Mouse (Mus musculus): ENCODE data around the gene Fance. TPM values are rescaled to one million over a fixed set of nuclear protein-coding genes. Genes with fewer than 3 reads are reported as not detected.
"Not testable (repeated sequence)": the region's sequence is repeated elsewhere in the genome, so short reads cannot be mapped to it uniquely, and the experiment has no call there.

The Fance gene
- polyA plus RNA-seq, 1 experiment from 2014 or later, result 28.0 TPM

- Histone ChIP-seq H3K36me3 (ENCODE audit: control insufficient read depth, insufficient read depth, low read length) (no peaks in the 10 kb centered on the region), H3K27ac (ENCODE audit: low read depth, low read length) (peak within 1 kb of the TSS; percentile 57), H3K9me3 (ENCODE audit: control insufficient read depth, low read length) (no peaks in the 10 kb centered on the region), H3K4me1 (replicated peaks; ENCODE audit: control insufficient read depth, insufficient read depth, low read length) (peaks cover 10% of the 10 kb centered on the region), H3K4me2 (ENCODE audit: low read depth, low read length, severe bottlenecking) (peak within 1 kb of the TSS; percentile 90), H3K9ac (ENCODE audit: low read length) (peak within 1 kb of the TSS; percentile 83), H3K4me3 (ENCODE audit: low read depth, low read length) (peak within 1 kb of the TSS; percentile 70), H3K27me3 (ENCODE audit: control insufficient read depth, insufficient read depth, low read length) (peaks cover 12% of the 10 kb centered on the region)
- under 1% methylated on average over 65 of the region's 73 CpGs for WGBS
- ATAC-seq (replicated peaks; ENCODE audit: low FRiP score), result peak; percentile 83
- DNase-seq (ENCODE audit: low spot score), result peak; percentile 95
Measured at GRCm38 (mm10) chr17:28350466-28351352, 37.4 kb downstream of the Fance start, which contains the start of gene Tead3. TSS of gene Tead3 (minus strand) at chr17:28350817.

DNA sequence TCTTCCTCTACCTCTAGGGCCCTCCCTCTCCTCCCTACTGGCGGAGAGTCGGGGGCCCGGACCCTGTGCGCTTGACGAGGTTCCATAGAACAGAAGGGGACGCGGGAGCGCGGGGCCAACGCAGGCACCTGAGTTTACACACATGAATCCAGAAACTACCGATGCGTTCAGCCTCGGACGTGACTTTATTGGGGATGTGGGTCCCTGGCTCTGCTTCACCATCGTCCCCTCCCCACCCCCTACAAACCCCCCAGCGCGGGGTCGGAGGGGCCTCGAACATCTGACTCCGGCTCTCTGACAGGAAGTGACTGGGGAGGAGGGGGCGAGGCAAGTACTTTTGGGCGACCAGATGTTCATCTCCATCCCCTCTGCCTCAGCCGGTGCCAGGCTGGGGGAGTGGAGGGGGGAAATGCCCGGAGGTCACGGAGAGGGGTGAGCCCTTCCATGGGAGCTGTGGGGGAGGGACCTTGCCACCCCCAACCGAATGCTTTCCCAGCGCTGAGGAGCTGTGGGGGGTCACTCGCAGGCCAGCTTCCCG is 38.1 kb downstream of the Fance start:
- Histone ChIP-seq H3K27me3 (ENCODE audit: control insufficient read depth, insufficient read depth, low read length) (peaks cover 12% of the 10 kb centered on the region), H3K4me1 (replicated peaks; ENCODE audit: control insufficient read depth, insufficient read depth, low read length) (peaks cover 4% of the 10 kb centered on the region)

DNA sequence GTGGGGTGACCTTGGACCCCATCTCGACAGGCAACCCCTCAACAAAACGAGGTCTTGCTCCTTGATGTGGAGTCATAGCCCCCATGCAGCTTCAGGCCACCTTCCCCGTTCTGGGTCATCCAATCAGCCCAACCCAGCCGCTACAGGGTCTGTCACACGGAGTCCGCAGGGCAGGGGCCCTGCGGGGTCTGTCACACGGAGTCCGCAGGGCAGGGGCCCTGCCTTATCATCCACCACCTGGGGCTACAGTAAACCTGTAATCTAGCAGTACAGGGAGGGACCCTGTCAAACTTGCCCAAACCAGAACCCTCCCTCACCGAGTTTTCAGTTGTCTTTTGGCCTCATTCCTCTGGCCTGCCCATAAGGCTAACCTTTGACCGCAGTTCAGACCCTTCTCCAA is 38.7 kb downstream of the Fance start:
- 9% methylated on average over 11 of the region's 11 CpGs for WGBS
- Histone ChIP-seq H3K4me3 (ENCODE audit: low read depth, low read length) (no peak overlapping the region; the same call in 1 of the 2 replicates), H3K9ac (ENCODE audit: low read length) (no peak overlapping the region), H3K9me3 (ENCODE audit: control insufficient read depth, low read length) (no peaks in the 10 kb centered on the region), H3K4me1 (replicated peaks; ENCODE audit: control insufficient read depth, insufficient read depth, low read length) (peaks cover 4% of the 10 kb centered on the region), H3K27ac (ENCODE audit: low read depth, low read length) (no peak overlapping the region), H3K36me3 (ENCODE audit: control insufficient read depth, insufficient read depth, low read length) (no peaks in the 10 kb centered on the region), H3K4me2 (ENCODE audit: low read depth, low read length, severe bottlenecking) (peak overlapping the region; percentile 90; the same call in 1 of the 2 replicates), H3K27me3 (ENCODE audit: control insufficient read depth, insufficient read depth, low read length) (peaks cover 12% of the 10 kb centered on the region)
- DNase-seq (ENCODE audit: low spot score) (no peak), ATAC-seq (replicated peaks; ENCODE audit: low FRiP score) (no peak)

More for the DNA sequence above, 38.1 kb downstream of the Fance start:
- Histone ChIP-seq H3K4me2 (ENCODE audit: low read depth, low read length, severe bottlenecking) (peak overlapping the region; percentile 90), H3K36me3 (ENCODE audit: control insufficient read depth, insufficient read depth, low read length) (no peaks in the 10 kb centered on the region), H3K4me3 (ENCODE audit: low read depth, low read length) (peak overlapping the region; percentile 70), H3K9ac (ENCODE audit: low read length) (peak overlapping the region; percentile 83), H3K27ac (ENCODE audit: low read depth, low read length) (peak overlapping the region; percentile 53; the same call in 1 of the 2 replicates), H3K9me3 (ENCODE audit: control insufficient read depth, low read length) (no peaks in the 10 kb centered on the region)
- ATAC-seq (replicated peaks; ENCODE audit: low FRiP score) (peak; percentile 4; the same call in 1 of the 2 replicates), DNase-seq (ENCODE audit: low spot score) (no peak)
- WGBS, result under 1% methylated on average over 29 of the region's 29 CpGs

DNA sequence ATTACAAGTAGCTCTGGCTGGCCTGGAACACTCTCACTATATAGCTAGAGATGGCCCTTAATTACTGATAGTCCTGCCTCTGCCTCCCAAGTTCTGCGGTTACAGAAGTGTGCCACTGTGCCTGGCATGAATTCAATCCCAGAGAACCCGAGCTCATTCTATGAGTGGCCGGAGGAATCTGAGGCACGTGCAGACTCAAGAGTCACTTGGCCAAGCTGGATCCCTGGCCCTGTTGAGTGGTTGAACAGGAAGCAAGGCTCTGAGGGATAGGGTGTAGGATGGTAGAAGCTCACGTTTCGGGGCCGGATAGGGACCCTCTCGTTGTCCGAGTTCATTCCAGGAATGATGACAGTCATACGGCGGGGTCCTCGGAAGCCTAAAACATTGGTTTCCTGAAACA is 42.6 kb downstream of the Fance start:
- Histone ChIP-seq H3K4me2 (ENCODE audit: low read depth, low read length, severe bottlenecking) (no peak overlapping the region), H3K9ac (ENCODE audit: low read length) (no peak overlapping the region), H3K9me3 (ENCODE audit: control insufficient read depth, low read length) (no peaks in the 10 kb centered on the region), H3K36me3 (ENCODE audit: control insufficient read depth, insufficient read depth, low read length) (no peaks in the 10 kb centered on the region), H3K27me3 (ENCODE audit: control insufficient read depth, insufficient read depth, low read length) (peaks cover 16% of the 10 kb centered on the region), H3K27ac (ENCODE audit: low read depth, low read length) (no peak overlapping the region), H3K4me3 (ENCODE audit: low read depth, low read length) (no peak overlapping the region), H3K4me1 (replicated peaks; ENCODE audit: control insufficient read depth, insufficient read depth, low read length) (peaks cover 2% of the 10 kb centered on the region; the same call in 1 of the 2 replicates)
- DNase-seq (ENCODE audit: low spot score) (no peak), ATAC-seq (replicated peaks; ENCODE audit: low FRiP score) (no peak)
- WGBS, result 88% methylated on average over 12 of the region's 12 CpGs

DNA sequence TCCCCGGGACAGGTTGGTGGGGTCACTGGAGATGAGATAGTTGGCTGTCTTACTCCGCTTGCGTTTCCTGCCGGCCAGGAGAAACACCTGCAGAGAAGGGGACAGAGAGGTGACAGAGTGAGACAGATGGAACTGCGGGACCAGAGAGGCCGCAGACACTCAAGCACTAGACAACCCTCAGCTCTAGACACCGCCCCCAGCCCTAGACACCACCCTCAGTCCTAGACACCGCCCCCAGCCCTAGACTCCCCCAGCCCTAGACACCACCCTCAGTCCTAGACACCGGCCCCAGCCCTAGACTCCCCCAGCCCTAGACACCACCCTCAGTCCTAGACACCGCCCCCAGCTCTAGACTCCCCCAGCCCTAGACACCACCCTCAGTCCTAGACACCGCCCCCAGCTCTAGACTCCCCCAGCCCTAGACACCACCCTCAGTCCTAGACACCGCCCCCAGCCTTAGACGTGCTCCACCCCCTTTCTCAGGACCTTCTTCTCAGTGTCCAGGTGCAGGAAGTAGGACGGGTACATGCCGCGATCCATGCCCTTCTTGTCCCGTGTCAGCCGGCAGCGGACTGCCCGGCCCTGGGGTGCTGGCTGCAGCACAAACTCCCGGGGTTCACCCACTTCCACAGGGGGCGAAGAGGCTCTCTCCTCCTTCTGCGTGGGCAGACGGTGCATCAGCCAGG is 45.4 kb downstream of the Fance start:
- 17% methylated on average over 23 of the region's 24 CpGs for WGBS
- H3K4me3 ChIP-seq (ENCODE audit: low read depth, low read length); H3K4me2 ChIP-seq (ENCODE audit: low read depth, low read length, severe bottlenecking); H3K4me1 ChIP-seq (replicated peaks; ENCODE audit: control insufficient read depth, insufficient read depth, low read length); H3K27ac ChIP-seq (ENCODE audit: low read depth, low read length); H3K36me3 ChIP-seq (ENCODE audit: control insufficient read depth, insufficient read depth, low read length); DNase-seq (ENCODE audit: low spot score); H3K9ac ChIP-seq (ENCODE audit: low read length); H3K9me3 ChIP-seq (ENCODE audit: control insufficient read depth, low read length); ATAC-seq (replicated peaks; ENCODE audit: low FRiP score): not testable (repeated sequence)
- H3K27me3 ChIP-seq (ENCODE audit: control insufficient read depth, insufficient read depth, low read length), result peaks cover 21% of the 10 kb centered on the region

- Histone ChIP-seq H3K9ac (ENCODE audit: low read length) (no peak overlapping the region), H3K4me2 (ENCODE audit: low read depth, low read length, severe bottlenecking) (no peak overlapping the region), H3K27ac (ENCODE audit: low read depth, low read length) (no peak overlapping the region), H3K36me3 (ENCODE audit: control insufficient read depth, insufficient read depth, low read length) (no peaks in the 10 kb centered on the region), H3K4me1 (replicated peaks; ENCODE audit: control insufficient read depth, insufficient read depth, low read length) (peaks cover 10% of the 10 kb centered on the region; the same call in 1 of the 2 replicates), H3K4me3 (ENCODE audit: low read depth, low read length) (no peak overlapping the region), H3K9me3 (ENCODE audit: control insufficient read depth, low read length) (no peaks in the 10 kb centered on the region), H3K27me3 (ENCODE audit: control insufficient read depth, insufficient read depth, low read length) (peaks cover 38% of the 10 kb centered on the region)
- WGBS, result 84% methylated on average over 9 of the region's 9 CpGs
- no peak for ATAC-seq (replicated peaks; ENCODE audit: low FRiP score)
- DNase-seq (ENCODE audit: low spot score), result no peak
Measured at GRCm38 (mm10) chr17:28360531-28361277, 47.4 kb downstream of the Fance start.

DNA sequence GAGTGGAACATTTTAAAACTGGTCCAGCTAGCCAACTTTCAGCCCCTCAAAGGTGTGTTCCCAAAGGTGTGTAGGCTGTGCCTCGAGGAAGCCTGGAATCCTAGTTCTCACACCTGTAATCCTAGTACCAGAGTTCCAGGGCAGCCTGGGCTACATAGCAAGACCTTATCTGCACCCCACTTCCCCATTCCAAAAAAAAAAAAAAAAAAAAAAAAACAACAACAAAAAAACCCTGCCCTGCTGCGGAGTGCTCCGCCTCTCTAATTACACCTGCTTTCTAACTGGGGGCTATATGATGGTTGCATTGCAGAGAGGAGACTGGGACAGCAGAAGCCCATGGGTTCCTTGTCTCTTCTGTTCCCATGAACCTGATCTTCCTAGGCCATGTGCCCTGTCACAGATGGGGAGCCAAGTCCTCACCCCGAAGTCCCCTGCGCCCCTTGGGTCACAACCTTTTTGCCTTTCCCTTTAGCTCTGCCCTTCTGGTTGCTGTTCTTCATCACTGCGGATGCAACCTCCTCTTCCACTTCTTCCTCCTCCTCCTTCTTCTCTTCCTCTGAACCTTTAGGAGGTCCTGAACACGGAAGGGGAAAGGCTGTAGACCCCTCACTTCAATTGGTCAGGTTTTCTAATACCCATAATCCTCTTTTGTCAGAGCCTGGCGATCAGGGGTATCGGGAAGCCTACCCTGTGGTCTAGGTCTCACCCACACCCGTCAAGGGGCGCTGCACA is 48.8 kb downstream of the Fance start:
- H3K9ac ChIP-seq (ENCODE audit: low read length), result peak overlapping the region; percentile 28
- H3K4me2 ChIP-seq (ENCODE audit: low read depth, low read length, severe bottlenecking), result peak overlapping the region; percentile 50
- peak overlapping the region; percentile 23 for H3K4me3 ChIP-seq (ENCODE audit: low read depth, low read length)
- WGBS, result 26% methylated on average over 11 of the region's 11 CpGs
- ATAC-seq (replicated peaks; ENCODE audit: low FRiP score) (no peak), DNase-seq (ENCODE audit: low spot score) (no peak)
- H3K4me1 ChIP-seq (replicated peaks; ENCODE audit: control insufficient read depth, insufficient read depth, low read length), result peaks cover 10% of the 10 kb centered on the region; the same call in 1 of the 2 replicates
- no peaks in the 10 kb centered on the region for H3K36me3 ChIP-seq (ENCODE audit: control insufficient read depth, insufficient read depth, low read length)
- no peak overlapping the region for H3K27ac ChIP-seq (ENCODE audit: low read depth, low read length)
- peaks cover 38% of the 10 kb centered on the region for H3K27me3 ChIP-seq (ENCODE audit: control insufficient read depth, insufficient read depth, low read length)
- H3K9me3 ChIP-seq (ENCODE audit: control insufficient read depth, low read length), result no peaks in the 10 kb centered on the region

All from forebrain, embryonic 11.5 days (tissue).